Mouse (Mus musculus): Measurements from ENCODE around the gene Gm18596.

- TF ChIP-seq POLR2A (IDR thresholded peaks at IDR 0.05; ENCODE audit: low read depth, low read length), result no peak
- TF ChIP-seq CTCF (IDR thresholded peaks at IDR 0.05; ENCODE audit: extremely low read depth, insufficient read depth, insufficient read length, insufficient replicate concordance), result no peak
Measured at GRCm38 (mm10) chr10:77728280-77728679, 14.2 kb downstream of the Gm18596 start.

Measured in spleen, adult 2 months (tissue).